Mouse (Mus musculus) retina, adult 2 months (tissue): ENCODE measurements at regions not wholly inside any gene's neighbourhood (a gene's known extent, or its start where the extent isn't known, plus 50 kb on each side); places are given as distances from the start of the nearest gene placed in this dataset.

Source experiments
- DNase-seq: peaks from one replicate; pipeline ENCODE4 v3.0.0-alpha.2; 2012; ENCODE audit warnings: low read depth, low spot score

- no peak for DNase-seq
These were observed 186.0 kb downstream of the Setd4 start for GRCm38 (mm10) chr16:93417831-93418230.

GRCm38 (mm10) chr16:93392024-93392675 is 211.7 kb downstream of the Setd4 start:
- DNase-seq = no peak

- DNase-seq = no peak
These were observed 216.2 kb downstream of the Setd4 start for GRCm38 (mm10) chr16:93387578-93388116.

DNA sequence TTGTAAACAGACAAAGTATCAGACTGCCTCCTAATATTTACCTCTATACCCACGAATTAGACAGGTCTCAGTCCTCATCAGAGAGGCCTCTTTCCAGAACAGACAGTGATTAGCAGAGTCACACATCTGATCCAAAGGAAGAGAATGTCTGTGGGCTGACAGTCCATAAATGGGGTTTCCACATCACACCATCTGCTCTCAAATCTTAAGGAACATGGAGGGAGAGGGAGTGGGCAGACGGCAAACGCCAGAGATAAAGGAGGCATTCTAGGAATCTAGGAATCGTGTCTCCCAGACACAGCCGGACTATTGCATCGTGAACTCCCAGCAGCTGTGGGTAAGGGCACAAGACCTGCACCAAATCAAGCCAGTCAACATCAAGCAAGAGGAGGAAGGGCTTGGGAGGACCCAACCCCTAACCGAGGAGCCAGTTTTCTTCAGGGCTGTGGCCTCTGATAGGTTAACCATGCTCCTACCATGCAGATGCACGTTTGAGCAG is 219.8 kb downstream of the Setd4 start:
- DNase-seq = no peak

DNA sequence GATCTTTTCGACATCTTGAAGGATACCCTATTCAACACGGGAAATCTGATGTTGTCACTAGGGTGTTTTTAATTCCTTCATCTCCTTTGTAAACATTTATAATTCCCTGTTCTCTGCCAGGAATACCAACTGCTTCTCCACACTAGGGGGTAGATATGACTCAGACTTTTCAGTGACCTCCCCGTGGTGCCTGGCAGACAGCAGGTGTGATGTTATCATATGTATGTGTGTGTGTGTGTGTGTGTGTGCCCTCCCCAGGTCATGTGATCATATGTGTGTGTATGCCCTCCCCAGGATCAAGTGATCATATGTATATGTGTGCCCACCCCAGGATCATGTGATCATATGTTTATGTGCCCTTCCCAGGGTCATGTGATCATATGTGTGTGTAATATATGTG is 220.9 kb downstream of the Setd4 start:
- DNase-seq = no peak

- DNase-seq = no peak
These were observed 222.9 kb downstream of the Setd4 start for GRCm38 (mm10) chr16:93380717-93381671.

DNA sequence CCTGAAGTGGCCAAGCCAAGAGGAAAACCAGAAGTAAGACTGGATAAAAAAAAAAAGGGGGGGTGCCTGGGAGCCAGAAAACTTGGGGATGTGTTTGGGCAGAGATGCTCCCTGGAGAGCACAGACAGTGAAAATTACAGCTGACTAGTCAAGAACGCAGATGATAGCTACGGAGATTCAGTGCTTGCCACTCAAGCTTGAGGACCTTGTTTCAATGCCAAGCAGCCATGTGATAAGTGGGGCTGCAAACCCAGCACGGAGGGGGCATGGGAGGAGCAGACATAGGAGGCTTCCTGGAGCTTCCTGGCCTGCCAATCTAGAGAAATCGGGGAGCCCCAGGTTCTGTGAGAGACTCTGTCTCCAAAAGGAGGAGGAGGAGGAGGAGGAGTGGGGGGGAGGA is 223.7 kb downstream of the Setd4 start:
- no peak for DNase-seq

- DNase-seq = no peak
These were observed 224.3 kb downstream of the Setd4 start for GRCm38 (mm10) chr16:93379611-93380010.

GRCm38 (mm10) chr16:93374669-93375068 is 229.2 kb downstream of the Setd4 start:
- DNase-seq = no peak

GRCm38 (mm10) chr16:93369766-93370146 is 234.1 kb downstream of the Setd4 start:
- no peak for DNase-seq

- peak; percentile 22 for DNase-seq
These were observed 234.8 kb downstream of the Setd4 start for GRCm38 (mm10) chr16:93368824-93369765.

DNA sequence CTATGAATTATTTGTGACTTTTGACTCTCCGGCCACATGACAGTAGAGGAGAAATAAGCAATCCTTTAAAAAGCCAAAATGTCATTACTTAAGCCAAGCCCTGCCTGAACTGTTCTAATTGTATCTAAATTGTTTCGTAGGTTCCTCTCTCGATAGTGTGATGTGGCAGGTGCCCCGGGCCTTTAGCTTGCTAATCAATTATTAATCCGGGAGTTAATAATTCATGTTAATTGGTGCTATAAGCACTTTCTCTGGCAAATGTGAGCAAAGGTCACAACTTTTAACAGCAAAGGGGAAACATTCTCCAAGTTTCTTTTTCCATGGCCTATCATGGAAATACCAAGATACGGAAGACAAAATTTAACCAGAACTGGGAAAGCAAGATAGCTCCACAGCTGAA is 235.9 kb downstream of the Setd4 start:
- DNase-seq = no peak

DNA sequence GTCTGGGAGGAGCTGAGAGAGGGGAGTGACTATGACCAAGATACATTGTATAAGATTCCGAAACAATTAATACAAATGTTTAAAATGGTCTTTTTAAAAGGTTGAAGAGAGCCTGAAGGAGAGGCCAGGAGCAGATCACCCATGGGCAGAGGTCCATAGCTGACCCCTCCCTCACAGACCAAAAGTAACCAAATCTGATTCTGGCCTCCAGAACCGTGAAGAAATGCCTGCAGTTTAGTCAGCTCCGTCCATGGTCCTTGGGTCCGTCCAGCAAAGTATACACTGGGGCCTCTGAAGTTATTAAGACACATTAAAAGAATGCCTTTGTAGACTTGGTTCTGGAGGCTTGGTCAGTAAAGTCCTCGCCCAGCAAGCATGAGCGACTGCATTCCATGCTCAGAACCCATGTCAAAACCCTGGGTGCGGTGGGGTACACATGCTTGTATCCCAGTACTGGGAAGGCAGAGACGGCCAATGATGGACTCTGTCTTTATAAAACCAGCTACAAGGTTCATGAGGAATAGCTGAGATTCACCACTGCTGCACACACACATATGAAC is 236.5 kb downstream of the Setd4 start:
- no peak for DNase-seq

DNA sequence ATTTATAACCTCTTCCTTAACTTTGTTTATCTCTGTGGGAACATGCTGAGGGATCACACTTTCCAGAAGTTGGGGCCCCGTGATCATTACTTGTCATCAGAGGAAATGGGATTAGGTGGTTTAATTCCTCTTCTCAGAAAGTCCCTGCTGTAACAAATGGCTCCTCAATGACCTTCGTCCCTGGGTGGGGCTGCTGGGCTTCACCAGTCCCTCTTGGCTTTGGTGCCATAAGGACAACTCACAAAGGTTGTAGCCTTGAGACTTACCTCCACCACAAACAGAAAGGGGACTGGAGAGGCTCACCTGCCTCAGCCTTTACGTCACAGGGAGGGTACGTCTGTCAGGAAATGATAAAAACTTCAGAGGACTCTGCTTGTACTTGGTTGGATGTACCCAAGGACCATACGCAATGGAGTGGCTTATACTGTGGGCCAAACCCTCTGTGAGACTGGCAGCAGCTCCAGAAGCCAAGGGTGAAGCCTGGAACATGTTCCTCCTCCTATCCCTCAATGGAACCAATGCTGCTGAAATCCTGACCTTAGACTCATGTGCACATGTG is 237.4 kb downstream of the Setd4 start:
- no peak for DNase-seq

GRCm38 (mm10) chr16:93365236-93365951 is 238.5 kb downstream of the Setd4 start:
- no peak for DNase-seq

DNA sequence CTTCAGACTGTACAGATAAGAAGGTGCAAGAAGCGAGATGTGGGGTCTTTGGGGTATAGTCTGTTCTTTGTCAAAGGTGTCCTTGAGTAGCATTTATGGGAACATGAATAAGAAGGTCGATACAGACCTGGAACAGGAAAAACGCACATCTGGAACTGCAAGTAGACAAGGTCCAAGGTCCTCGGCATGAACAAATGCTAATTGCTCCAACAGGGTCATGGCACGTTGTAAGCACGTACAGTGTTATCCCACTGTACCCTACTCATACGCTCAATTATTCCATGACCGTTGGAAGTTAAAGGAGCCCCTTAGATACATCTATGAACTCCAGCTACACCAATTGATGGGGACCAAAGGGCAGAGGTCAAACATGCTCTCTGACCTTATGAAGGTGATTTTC is 244.1 kb downstream of the Setd4 start:
- no peak for DNase-seq

GRCm38 (mm10) chr16:93358613-93359012 is 245.2 kb downstream of the Setd4 start:
- DNase-seq = no peak

- no peak for DNase-seq
These were observed 245.7 kb downstream of the Setd4 start for GRCm38 (mm10) chr16:93358166-93358565.

DNA sequence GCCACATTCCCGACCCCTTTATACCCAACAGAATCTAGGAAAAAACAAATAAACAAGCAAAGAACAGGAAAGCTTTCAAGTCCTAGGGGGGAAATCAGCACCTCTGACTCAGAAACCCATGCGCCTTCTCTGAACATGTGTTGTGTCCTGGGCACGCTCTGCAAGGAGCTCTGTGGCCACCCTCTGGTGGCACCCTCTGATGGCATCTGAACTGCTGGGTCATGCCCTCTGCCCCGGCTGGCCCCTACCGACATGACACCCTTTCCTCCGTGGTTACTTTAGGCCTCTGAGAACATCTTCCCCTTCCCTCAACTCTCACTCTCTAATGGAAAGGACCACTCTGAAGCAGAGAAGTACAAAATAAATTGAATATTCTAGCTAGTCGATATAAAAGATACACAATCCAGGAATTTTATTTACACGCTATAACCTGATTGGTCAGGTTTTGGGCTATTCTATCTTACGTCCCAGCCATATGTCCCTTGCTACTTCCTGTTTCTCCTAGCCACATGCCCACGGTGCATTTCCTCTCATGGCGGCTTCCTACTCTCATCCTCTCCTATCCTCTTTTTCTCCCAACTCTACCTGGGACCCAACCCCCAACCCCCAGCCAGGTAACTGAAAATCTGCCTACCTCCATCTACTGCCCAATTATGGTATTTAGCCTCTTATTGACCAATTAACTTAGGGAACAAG is 248.5 kb downstream of the Setd4 start:
- no peak for DNase-seq
